Mouse (Mus musculus): Measurements from ENCODE around the gene Crtc2.
"Not testable (repeated sequence)": the region's sequence is repeated elsewhere in the genome, so short reads cannot be mapped to it uniquely, and the experiment has no call there.

DNA sequence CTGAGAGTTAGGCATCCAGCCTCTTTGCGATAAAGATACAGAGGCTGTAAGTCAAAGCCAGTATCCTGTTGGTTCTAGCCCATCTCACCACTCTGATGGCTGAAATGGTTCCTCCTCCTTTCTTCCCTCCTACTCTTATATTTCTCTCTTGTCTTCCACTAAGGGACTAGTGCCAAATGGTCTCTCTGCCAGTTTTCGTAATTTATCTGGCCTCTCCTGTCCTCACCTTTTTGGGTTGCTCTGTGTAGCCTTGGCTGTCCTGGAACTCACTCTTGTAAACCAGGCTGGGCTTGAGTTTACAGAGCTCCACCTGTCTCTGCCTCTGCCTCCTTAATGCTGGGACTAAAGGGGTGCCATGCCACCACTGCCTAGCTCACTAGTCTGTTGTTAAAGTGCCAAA lies 1.3 kb upstream of the Crtc2 start:
- TF ChIP-seq POLR2A (IDR thresholded peaks at IDR 0.05; ENCODE audit: low read depth, low read length); CTCF (IDR thresholded peaks at IDR 0.05; ENCODE audit: borderline replicate concordance, insufficient read depth, low read length): not testable (repeated sequence)
